Mouse (Mus musculus): ENCODE measurements around the gene Nectin1. TPM values are rescaled to one million over a fixed set of nuclear protein-coding genes. Genes with fewer than 3 reads are reported as not detected.

Nectin1 gene
- polyA plus RNA-seq, 1 experiment from 2014 or later = 1.6 TPM

- WGBS (ENCODE audit: insufficient replicate concordance) = 6% methylated on average over 4 of the region's 4 CpGs
- no peak overlapping the region for H3K4me3 ChIP-seq (replicated peaks)
- H3K4me2 ChIP-seq = no peak overlapping the region
- no peak for ATAC-seq (ENCODE audit: insufficient read depth)
- no peak overlapping the region for H3K9ac ChIP-seq
- H3K9me3 ChIP-seq (replicated peaks) = no peaks in the 10 kb centered on the region
- no peaks in the 10 kb centered on the region for H3K4me1 ChIP-seq (replicated peaks)
- H3K27me3 ChIP-seq = no peaks in the 10 kb centered on the region; the same call in 1 of the 2 replicates
- H3K27ac ChIP-seq (replicated peaks) = no peak overlapping the region
- no peaks in the 10 kb centered on the region for H3K36me3 ChIP-seq (replicated peaks)
Observed at GRCm38 (mm10) chr9:43724093-43724492, 19.7 kb upstream of the Nectin1 start.

- Histone ChIP-seq H3K4me1 (replicated peaks) (no peaks in the 10 kb centered on the region; the same call in 1 of the 2 replicates), H3K27ac (replicated peaks) (no peak overlapping the region), H3K4me2 (no peak overlapping the region), H3K27me3 (no peaks in the 10 kb centered on the region), H3K9ac (no peak overlapping the region), H3K9me3 (replicated peaks) (no peaks in the 10 kb centered on the region), H3K4me3 (replicated peaks) (no peak overlapping the region), H3K36me3 (replicated peaks) (no peaks in the 10 kb centered on the region)
- no peak for ATAC-seq (ENCODE audit: insufficient read depth)
- 8% methylated on average over 10 of the region's 10 CpGs for WGBS (ENCODE audit: insufficient replicate concordance)
Observed at GRCm38 (mm10) chr9:43729450-43730266, 14.1 kb upstream of the Nectin1 start.

GRCm38 (mm10) chr9:43730284-43731027, 13.3 kb upstream of the Nectin1 start:
- H3K27ac ChIP-seq (replicated peaks) = no peak overlapping the region
- H3K36me3 ChIP-seq (replicated peaks) = no peaks in the 10 kb centered on the region
- 25% methylated on average over 22 of the region's 22 CpGs for whole genome bisulfite sequencing (ENCODE audit: insufficient replicate concordance)
- H3K9ac ChIP-seq = no peak overlapping the region
- no peak overlapping the region for H3K4me2 ChIP-seq
- H3K9me3 ChIP-seq (replicated peaks) = no peaks in the 10 kb centered on the region
- H3K4me3 ChIP-seq (replicated peaks) = no peak overlapping the region
- H3K27me3 ChIP-seq = no peaks in the 10 kb centered on the region
- H3K4me1 ChIP-seq (replicated peaks) = no peaks in the 10 kb centered on the region; the same call in 1 of the 2 replicates
- ATAC-seq (ENCODE audit: insufficient read depth) = no peak

DNA sequence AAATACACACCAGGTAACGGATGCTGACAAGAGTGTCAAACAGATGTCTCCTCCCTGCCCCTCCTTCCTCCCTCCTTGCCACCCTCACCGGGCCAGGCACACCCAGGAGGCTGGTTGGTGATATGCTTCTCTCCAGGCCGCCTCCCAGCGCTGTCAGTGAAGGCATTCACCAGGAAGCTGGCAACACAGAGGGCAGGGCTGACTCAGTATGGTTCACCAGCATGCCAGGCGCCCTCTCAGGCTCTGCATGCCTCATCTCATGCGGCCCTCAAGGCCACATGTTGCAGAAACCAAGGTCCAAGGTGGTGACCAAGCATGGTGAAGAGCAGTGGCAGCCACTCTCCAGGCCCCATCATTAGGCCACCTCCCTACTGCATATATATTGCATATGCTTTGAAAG, 11.9 kb upstream of the Nectin1 start:
- ATAC-seq (ENCODE audit: insufficient read depth) = no peak
- H3K27ac ChIP-seq (replicated peaks) = no peak overlapping the region
- 39% methylated on average over 6 of the region's 6 CpGs for WGBS (ENCODE audit: insufficient replicate concordance)

GRCm38 (mm10) chr9:43732671-43733070, 11.1 kb upstream of the Nectin1 start:
- H3K4me3 ChIP-seq (replicated peaks) = no peak overlapping the region
- WGBS (ENCODE audit: insufficient replicate concordance) = 34% methylated on average over 8 of the region's 8 CpGs
- no peaks in the 10 kb centered on the region for H3K36me3 ChIP-seq (replicated peaks)
- ATAC-seq (ENCODE audit: insufficient read depth) = no peak
- H3K9me3 ChIP-seq (replicated peaks) = no peaks in the 10 kb centered on the region
- H3K9ac ChIP-seq = no peak overlapping the region
- H3K27ac ChIP-seq (replicated peaks) = no peak overlapping the region
- H3K4me1 ChIP-seq (replicated peaks) = no peaks in the 10 kb centered on the region; the same call in none of the 2 replicates
- H3K27me3 ChIP-seq = no peaks in the 10 kb centered on the region
- H3K4me2 ChIP-seq = no peak overlapping the region

More for the DNA sequence above, 11.9 kb upstream of the Nectin1 start:
- H3K9ac ChIP-seq = no peak overlapping the region
- H3K4me3 ChIP-seq (replicated peaks) = no peak overlapping the region
- H3K36me3 ChIP-seq (replicated peaks) = no peaks in the 10 kb centered on the region
- H3K27me3 ChIP-seq = no peaks in the 10 kb centered on the region
- H3K4me2 ChIP-seq = no peak overlapping the region
- no peaks in the 10 kb centered on the region; the same call in 1 of the 2 replicates for H3K4me1 ChIP-seq (replicated peaks)
- H3K9me3 ChIP-seq (replicated peaks) = no peaks in the 10 kb centered on the region

GRCm38 (mm10) chr9:43734952-43735351, 8.8 kb upstream of the Nectin1 start:
- Histone ChIP-seq H3K27ac (replicated peaks) (no peak overlapping the region), H3K36me3 (replicated peaks) (no peaks in the 10 kb centered on the region), H3K4me1 (replicated peaks) (peaks cover 7% of the 10 kb centered on the region; the same call in 1 of the 2 replicates), H3K4me2 (no peak overlapping the region), H3K27me3 (peaks cover 5% of the 10 kb centered on the region; the same call in 1 of the 2 replicates), H3K9me3 (replicated peaks) (no peaks in the 10 kb centered on the region), H3K9ac (no peak overlapping the region), H3K4me3 (replicated peaks) (no peak overlapping the region)
- ATAC-seq (ENCODE audit: insufficient read depth) = no peak

- ATAC-seq (ENCODE audit: insufficient read depth) = no peak
- Histone ChIP-seq H3K27me3 (peaks cover 5% of the 10 kb centered on the region; the same call in 1 of the 2 replicates), H3K4me2 (no peak overlapping the region), H3K36me3 (replicated peaks) (no peaks in the 10 kb centered on the region), H3K4me3 (replicated peaks) (no peak overlapping the region), H3K4me1 (replicated peaks) (peaks cover 7% of the 10 kb centered on the region; the same call in 1 of the 2 replicates), H3K27ac (replicated peaks) (no peak overlapping the region), H3K9me3 (replicated peaks) (no peaks in the 10 kb centered on the region), H3K9ac (no peak overlapping the region)
- WGBS (ENCODE audit: insufficient replicate concordance) = 75% methylated on average over 9 of the region's 9 CpGs
Observed at GRCm38 (mm10) chr9:43736046-43736730, 7.6 kb upstream of the Nectin1 start.

- Histone ChIP-seq H3K27me3 (peaks cover 9% of the 10 kb centered on the region; the same call in 1 of the 2 replicates), H3K9ac (no peak overlapping the region), H3K36me3 (replicated peaks) (no peaks in the 10 kb centered on the region), H3K4me3 (replicated peaks) (no peak overlapping the region), H3K27ac (replicated peaks) (no peak overlapping the region), H3K9me3 (replicated peaks) (no peaks in the 10 kb centered on the region), H3K4me2 (no peak overlapping the region), H3K4me1 (replicated peaks) (peaks cover 7% of the 10 kb centered on the region)
- 26% methylated on average over 3 of the region's 3 CpGs for WGBS (ENCODE audit: insufficient replicate concordance)
- no peak for ATAC-seq (ENCODE audit: insufficient read depth)
Observed at GRCm38 (mm10) chr9:43737331-43737730, 6.5 kb upstream of the Nectin1 start.

DNA sequence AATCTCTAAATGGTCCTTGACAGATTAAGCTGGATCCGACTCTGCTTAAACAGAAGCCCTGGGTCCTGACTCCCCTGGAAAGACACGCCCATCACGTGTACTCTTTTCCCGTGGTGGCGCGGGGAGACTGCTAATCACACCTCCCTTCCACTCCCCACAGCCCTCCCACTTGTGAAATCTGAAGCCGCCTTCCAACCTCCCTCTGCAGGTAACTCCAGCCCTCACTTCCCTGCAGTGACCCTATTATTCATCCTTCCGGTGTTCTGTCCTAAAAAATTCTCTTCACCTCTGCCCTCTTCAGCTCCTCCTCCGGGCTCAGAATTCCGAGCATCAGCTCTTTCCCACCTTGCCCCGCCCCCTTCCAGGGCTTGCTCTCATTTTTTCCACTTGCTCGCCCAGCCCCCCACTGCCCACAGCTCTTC, 5.9 kb upstream of the Nectin1 start:
- H3K36me3 ChIP-seq (replicated peaks) = no peaks in the 10 kb centered on the region
- H3K27me3 ChIP-seq = peaks cover 14% of the 10 kb centered on the region
- no peaks in the 10 kb centered on the region for H3K9me3 ChIP-seq (replicated peaks)
- no peak for ATAC-seq (ENCODE audit: insufficient read depth)
- peak overlapping the region; percentile 27; the same call in 1 of the 2 replicates for H3K4me2 ChIP-seq
- H3K4me1 ChIP-seq (replicated peaks) = peaks cover 12% of the 10 kb centered on the region
- H3K27ac ChIP-seq (replicated peaks) = no peak overlapping the region
- H3K4me3 ChIP-seq (replicated peaks) = no peak overlapping the region
- WGBS (ENCODE audit: insufficient replicate concordance) = 9% methylated on average over 12 of the region's 12 CpGs
- no peak overlapping the region for H3K9ac ChIP-seq

DNA sequence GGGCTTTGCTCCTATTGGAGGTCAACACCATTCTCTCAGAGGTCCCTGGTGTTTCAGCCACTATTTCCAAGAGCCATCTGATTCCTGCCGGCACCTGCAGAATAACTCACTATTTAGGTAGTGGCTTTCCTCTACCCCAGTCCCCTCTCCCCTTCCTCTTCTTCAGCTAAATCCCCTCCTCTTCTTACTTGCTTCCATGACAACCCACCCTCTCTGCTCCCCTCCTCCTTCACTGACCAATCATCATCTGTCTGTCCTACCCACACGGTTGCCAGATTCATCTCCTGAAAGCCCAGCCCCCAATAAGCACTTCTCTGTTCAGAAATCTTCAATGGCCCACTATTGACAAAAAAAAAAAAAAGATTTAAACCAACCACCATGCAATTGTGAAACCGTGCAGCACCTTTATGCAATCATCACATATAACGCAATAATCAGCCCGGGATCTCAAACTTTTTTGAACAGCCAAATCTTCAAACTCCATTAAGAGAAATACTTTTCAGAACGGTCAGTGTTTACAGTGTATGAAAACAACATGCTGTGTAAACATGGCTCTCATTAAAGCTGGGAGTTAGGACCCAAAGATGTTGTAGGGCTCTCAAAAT, 5.2 kb upstream of the Nectin1 start:
- Histone ChIP-seq H3K27ac (replicated peaks) (no peak overlapping the region), H3K4me3 (replicated peaks) (no peak overlapping the region), H3K9me3 (replicated peaks) (no peaks in the 10 kb centered on the region), H3K4me2 (no peak overlapping the region), H3K9ac (no peak overlapping the region), H3K36me3 (replicated peaks) (no peaks in the 10 kb centered on the region), H3K4me1 (replicated peaks) (peaks cover 19% of the 10 kb centered on the region), H3K27me3 (peaks cover 21% of the 10 kb centered on the region)
- WGBS (ENCODE audit: insufficient replicate concordance) = 31% methylated on average over 6 of the region's 6 CpGs
- no peak for ATAC-seq (ENCODE audit: insufficient read depth)
